Mouse (Mus musculus) 3T3-L1 (cell line): ENCODE data around the gene Lmln.
"Not testable (repeated sequence)": the region's sequence is repeated elsewhere in the genome, so short reads cannot be mapped to it uniquely, and the experiment has no call there.

Experiments used
- DNase-seq: peaks from one replicate; pipeline ENCODE4 v3.0.0-alpha.2; 2015; ENCODE audit warnings: low read depth, low spot score

The Lmln gene

DNA sequence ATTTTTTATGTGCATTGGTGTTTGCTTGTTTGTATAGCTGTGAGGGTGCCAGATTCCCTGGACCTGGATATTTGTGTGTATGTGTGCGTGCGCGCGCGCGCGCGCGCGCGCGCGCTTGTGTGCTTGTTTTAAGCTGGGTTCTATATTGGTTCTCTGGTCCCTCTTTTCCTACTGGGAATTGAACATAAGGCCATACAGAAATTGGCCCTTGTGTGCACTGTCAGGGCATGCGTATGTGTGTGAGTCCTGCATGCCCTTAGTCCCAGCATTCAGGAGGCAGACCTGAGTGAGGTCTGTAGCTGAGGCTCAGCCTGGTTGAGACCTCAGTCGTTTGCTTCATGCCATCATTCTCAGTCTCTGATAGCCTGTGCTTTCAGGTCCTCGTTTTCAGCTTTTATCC, 4.3 kb upstream of the Lmln start:
- DNase-seq = peak; percentile 22

DNA sequence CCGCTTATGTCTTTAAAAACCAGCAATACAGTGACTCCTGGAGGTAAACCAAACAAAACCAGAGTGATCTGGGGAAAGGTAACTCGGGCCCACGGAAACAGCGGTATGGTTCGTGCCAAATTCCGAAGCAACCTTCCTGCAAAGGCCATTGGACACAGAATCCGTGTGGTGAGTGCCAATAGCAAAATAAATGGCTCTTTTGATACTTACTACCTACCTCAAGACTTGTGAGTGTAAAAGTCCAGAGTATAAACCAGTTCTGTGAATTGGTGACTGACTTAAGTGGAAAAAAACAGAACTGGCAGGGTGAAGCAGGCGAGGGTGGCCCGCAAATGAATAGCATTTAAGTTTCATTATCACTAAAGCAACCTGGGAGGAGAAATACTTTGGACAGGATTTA, 3.7 kb upstream of the Lmln start:
- DNase-seq = not testable (repeated sequence)

DNA sequence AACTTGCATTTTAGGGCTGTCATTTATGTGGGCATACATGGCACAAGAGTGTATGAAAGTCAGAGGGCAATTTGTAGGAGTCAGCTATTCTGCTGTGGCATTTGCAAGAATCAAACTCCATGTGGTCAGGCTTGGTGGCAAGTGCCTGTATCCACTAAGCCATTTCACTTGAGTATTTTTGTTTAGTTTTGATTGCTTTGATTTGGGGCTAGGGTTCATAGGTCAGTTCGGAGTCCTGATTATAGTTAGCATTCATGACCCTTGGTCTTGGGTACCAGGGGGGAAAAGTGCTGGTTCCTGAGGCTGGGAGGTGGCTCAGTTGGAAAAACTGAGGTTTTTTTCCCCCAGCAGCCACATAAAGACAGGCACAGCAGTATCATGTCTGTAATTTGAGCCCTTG, 2.9 kb upstream of the Lmln start:
- DNase-seq = no peak

DNA sequence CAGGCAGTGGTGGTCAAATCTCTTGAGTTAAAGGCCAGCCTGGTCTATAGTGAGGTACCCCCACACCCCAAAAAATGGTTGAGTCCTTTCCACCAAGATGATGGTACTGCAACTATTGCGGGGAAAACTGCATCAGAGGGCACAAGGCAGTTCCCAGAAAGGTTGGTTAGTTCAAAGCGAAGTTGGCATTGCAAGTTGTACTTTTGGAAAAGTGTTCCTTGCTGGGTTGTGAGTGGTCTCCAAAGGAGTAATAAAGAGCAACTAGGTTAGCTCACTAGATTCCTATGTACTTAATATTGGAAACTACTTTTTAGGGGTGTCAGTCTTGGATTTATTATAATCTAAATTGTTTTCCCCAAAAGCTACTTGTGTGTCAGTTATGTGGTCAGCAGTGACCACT, 1.4 kb upstream of the Lmln start:
- DNase-seq = peak; percentile 31

DNA sequence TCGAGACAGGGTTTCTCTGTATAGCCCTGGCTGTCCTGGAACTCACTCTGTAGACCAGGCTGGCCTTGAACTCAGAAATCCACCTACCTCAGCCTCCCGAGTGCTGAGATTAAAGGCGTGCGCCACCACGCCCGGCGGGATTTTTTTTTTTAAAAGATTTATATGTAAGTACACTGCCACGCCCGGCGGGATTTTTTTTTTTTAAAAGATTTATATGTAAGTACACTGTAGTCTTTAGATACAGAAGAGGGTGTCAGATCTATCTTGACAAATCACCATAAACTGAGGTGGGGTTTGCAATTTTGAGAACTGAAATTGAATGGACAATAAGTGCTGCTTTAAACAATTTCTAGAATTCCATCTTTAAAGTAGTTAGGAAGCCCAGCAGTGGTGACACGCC, 921 bp upstream of the Lmln start:
- DNase-seq = no peak

DNA sequence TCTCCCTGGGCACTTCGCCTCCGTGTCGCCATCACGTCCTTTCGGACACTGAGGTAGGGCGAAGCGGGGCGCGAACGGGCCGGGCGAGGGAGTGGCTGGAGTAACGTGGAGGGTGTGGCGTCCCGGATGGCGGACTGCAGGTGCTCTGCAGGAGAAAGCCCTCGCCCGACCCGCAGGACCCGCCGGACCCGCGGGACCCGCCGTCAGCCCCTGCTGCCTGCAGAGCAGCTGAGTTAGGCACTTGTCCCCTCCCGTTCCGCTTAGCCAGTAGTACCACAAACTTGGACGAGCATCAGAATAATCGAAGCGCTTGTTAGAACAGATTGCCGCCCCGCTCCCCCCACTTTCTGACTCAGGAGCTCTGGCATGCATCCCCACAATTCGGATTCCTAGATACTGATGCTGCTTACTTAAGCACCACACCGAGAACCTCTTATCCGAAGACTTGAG, 386 bp downstream of the Lmln start:
- DNase-seq = peak; percentile 79

DNA sequence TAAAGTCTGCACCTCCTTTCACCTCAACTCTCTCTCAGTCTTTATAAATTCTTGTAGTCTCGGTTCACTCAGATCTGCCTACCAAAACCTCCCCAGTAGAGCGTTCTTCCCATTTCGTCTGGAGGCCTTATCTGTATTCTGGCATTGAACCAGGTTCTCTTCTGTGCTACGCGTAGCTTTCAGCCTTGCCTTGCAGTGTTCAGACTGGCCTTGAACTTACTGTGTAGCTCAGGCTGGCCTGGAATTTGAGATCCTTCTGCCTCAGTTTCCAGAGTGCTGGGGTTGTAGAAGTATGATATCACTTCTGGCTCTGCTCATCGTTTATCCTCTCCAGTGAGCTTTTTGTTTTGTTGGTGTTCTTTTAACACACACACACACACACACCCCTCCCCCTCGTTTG, 946 bp downstream of the Lmln start:
- no peak for DNase-seq

DNA sequence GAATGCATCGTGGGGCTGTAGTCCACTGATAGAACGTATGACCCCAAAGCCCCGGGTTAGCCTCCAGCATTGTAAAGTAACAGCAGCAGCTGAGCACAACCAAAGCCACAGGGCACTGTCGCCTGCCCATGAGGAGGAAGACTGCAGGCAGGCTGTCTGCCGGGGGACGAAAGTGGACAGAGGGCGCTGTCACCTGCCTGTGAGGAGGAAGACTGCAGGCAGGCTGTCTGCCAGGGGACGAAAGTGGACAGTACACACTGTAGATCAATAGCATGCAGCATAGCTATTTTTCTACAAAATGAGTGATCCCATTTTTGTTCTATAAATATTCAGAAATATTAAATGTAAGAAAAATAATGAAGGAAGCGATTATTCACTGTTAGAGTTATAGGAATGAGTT, 2.3 kb downstream of the Lmln start:
- DNase-seq = no peak

DNA sequence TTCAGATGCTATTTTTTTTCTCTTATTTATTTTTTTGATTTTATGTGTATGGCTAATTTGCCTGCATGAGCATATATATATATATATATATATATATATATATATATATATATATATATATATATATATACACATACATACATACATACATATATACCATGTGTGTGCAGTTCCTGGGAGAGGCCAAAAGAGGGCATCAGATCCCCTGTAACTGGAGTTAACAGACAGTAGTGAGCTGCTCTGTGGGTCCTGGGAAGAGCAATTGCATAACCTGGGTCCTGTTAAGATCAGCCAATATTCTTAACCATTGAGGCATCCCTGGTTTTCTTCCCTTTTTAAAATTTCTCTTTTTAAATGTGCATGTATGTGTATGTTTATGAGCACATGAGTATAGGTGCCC, 8.6 kb downstream of the Lmln start:
- no peak for DNase-seq

DNA sequence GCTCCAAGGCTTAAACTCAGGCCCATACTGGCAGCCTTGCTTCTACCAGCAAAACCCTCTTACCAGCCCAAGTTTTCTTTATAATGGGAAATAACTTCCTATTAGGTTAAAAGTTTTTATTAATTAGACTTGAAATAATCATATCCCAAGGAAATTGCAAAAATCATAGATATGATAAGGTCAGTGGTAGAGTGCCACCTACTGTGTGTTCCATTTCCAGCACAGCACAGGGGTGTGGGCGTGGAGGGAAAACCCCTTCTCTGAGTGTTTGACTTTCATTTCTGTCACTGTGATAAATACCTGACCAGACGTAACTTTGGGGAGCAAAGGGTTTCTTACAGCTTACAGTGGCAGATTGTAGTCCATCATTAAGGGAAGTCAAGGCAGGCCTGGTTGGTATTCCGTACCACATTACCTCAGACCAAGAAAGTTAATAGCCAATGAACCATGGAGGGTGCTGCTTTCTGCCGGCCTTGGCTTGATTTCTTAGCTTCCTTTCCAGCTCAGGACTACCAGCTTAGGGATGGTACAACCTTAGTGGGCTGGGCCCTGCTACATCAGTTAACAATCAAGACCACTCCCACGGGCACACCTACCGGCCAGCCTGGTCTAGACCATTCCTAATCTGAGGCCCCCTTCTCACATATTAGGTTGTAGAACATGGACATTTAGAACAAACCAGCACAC, 10.7 kb downstream of the Lmln start:
- no peak for DNase-seq

DNA sequence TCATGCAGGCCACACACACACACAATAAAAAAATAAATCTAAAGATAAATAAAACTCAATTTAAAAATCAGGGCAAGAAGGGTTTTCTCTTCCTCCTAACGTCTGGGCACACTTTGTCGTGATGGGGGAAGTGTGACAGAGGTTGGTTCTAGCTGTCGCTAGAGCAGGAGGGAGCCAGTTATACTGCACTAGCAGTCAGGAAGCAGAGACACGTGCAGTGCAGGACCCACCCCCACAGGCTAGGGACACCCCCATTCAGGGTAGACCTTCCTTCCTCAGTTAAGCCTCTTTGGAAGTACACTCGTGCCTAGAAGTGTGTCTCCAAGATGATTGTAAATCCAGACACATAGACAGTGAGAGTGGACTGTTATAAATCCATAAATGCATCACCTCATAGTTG, 12.6 kb downstream of the Lmln start:
- DNase-seq = no peak

DNA sequence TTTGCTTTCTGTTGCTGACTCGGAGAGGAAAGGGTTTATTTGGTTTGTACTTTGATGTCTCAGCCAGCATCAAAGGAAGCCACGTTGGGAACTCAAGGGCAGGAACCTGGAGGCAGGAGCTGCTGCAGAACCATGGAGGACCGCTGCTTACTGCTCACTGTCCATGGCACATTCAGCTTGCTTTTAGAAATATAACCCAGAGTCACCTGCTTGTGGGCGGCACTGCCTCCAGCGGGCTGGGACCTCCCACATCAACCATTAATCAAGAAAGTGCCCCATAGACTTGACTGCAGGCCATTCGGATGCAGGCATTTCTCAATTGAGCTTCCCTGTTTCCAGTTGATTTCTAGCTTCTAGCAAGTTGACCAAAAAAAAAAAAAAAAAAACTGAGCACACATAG, 13.8 kb downstream of the Lmln start:
- DNase-seq = no peak

DNA sequence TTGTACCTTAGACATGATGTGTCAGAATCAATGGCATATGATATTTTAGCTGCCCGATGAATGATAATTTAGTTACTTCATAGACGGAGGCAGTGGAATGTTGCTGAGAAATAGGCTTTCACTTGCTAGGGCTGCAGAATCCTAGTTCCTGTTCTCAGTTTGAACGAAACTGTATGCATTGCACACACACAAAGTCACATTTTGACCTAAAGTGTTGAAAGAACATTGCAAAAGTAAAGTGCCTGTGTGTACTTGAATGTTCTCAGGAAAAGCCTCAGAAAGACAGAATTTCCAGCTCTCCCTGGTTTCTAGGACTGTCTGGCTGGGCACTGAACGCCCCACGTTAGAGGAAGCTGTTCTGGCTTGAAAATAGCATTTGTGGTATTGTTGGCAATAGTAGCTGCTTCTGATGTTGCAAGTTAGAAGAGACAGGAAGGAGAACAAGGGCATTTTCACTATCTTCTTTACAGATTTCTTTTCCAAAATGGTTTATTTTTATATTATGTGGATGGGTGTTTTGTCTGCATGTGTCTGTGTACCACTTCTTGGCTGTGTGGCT, 14.8 kb downstream of the Lmln start:
- DNase-seq = no peak

DNA sequence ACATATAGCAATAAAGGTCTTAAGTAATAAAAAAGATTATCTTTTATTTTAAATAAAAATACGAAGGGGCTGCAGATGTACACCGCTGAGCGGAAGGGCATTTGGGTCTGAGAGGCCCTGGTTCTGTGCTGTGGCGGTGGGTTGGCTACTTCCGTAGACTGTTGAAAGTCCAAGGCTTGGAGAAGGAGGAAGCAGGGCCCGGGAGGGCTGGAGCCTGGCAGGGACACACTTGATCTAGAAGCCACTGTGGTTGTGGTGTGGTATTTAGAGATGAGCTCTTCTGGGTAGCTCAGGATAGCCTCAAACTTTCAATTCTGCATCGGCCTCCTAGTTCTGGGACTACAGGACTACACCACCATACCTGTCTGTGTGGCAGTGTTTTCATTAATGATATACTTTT, 17.7 kb downstream of the Lmln start:
- no peak for DNase-seq

DNA sequence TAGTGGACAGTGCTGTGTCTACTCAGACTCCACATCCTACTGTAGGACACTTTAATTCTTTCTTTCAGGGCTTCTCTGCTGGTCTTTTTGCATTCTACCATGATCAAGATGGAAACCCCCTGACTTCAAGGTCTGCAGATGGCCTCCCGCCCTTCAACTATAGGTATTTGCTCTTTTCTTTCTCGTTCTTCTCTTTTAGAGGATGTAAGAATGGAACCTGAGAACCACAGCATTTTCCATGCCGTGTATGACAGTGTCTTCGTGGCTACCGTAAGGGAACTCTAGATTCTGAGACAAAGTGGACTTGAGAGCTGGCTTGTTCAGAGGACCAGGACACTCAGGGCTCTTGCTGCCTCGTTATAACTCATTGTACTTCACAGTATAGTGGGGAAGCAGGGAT, 20.6 kb downstream of the Lmln start:
- no peak for DNase-seq

DNA sequence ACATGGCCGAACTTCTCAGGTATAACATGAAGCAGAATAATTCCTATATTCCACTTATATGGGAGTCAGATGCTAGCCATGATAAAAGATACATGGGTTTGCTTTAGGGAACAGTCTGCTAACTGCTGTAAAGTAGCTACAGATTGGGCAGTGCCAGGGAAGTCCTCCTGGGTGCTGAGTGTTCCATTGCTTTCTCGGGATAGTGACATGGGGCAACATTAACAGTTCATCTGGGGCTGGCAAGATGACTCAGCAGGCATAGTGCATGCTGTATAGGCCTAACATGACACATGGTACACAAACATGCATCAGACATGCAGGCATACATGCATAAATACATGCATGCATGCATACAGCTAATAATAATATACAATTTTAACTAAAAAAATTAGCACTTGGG, 21.7 kb downstream of the Lmln start:
- no peak for DNase-seq

DNA sequence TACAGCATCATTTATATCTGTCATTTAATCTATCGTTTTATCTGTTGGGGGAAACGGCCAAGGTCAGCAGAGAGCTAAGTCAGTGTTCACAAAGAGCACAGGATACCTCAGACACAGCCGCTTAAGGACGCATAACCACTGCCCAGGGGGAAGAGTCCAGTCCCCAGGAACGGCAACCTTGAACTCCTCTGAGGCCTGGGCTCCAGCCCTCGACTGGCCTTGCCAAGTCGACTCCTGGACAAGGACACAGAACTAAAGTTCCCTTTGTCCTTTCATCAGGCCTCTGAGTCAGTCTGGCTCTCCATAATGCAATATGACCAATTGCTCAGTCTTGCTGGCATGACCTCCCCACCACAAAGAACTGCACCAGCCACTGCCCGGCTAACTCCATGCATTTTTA, 23.3 kb downstream of the Lmln start:
- peak; percentile 26 for DNase-seq

DNA sequence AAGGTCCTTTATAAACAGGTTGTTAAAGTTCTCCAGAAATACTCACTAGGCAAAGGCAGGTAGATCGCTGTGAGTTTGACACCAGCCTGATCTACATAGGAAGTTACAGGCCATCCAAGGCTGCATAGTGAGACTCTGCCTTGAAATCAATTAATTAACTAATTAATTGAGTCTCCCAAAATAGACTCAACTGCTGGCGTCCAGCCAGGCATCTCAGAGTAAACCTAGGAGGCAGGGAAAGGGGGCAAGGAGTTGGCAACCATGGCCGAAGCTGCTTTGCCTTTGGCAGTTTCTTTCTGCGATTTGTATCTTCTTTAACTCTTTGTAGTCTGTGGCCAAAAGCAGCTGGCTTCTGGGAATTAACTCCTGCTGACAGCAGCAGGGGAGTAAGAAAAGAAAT, 51.4 kb downstream of the Lmln start:
- DNase-seq = no peak

DNA sequence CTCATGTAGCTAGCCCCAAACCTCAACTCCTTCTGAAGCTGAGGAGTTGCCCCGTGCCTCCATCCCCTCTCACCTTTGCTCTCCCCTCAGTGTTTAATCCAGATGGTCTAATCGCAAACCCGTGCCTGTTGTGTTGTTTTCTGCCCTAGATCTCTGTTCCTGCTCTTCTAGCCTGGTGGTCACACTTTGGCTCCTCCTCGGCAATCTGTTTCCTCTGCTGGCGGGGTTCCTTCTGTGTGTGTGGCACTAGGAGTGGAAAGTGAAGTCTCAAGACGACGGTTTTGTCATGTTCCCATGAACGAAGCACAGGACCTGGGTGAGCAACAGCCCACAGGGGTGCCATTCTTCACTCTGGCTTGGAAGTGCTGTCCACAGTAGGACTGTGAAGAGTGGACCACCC, 61.1 kb downstream of the Lmln start:
- DNase-seq = no peak

DNA sequence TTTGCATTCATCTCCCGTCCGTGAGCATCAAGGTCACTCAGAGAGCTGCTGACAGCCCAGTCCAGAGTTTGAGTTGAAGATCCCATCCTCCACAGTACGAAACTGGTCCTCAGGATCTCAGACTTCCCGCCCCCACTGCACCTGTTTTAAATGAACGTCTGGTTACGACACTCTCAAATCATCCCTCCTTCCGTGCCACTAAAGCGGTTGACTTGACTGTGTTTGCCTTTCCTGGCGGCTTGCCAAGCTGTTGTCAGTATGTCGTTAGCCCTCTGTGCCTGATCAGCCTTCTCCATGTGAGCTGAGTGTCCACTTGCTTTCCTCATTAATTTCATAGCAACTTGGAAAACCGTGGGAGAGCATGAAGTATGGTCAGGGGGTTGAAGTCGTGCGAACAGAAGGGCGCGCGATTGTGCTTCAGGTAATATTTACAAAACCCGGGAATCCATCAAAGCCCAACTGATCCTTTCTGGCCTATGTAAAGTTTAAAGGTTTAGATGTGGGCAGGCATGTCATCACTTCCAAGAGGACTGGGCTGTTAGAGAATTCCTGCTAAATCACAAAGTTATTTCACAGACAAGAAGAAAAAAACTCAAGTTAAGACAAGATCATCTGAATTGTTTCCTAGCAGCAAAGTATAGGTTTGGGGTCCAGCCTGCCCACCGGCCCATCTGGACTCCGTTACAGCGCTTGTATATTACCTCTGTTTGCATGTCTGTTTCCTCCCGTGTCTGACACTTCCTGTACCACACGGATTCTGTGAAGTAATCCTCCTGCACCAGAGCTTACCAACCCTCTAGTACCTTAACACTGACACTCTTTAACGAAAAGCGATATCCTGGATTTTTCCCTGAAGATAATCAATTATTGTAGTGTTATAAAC, 61.9 kb downstream of the Lmln start:
- DNase-seq = no peak

DNA sequence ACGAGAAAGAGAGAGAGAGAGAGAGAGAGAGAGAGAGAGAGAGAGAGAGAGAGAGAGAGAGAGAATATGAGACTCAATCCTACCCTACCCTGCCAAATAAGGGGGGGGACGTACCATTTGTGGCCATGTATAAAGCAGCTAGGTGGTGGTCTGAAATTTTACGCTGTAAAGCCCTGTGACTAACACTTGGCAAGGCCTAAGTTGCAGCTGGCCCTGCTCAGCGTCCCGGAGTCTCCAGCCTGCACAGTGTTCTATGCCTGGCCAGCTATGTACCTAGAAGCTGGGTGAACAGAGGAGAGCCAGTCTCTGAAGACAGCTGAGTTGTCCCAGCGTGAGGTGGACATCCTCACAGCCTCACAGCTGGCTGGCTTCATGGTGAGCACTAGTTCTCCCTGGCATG, 64.7 kb downstream of the Lmln start:
- DNase-seq = no peak

DNA sequence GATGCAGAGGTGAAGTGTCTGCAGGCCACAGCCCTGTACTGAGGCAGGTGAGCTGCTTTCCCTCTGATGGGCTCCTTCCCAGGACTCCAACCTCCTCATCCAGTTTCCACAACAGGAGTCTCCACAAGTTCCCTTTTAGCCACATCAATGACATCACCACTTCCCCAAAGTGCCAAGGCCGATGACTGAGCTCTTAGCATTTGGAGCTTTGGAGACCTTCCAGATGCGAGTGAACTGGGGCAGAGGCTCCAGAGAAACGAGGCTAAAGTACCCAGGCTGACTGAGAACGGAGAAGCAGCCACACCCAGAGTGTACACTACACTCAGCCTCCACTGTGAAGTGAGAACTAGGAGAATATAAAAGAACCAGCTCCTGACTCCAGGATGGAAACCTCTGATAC, 68.4 kb downstream of the Lmln start:
- peak; percentile 61 for DNase-seq

DNA sequence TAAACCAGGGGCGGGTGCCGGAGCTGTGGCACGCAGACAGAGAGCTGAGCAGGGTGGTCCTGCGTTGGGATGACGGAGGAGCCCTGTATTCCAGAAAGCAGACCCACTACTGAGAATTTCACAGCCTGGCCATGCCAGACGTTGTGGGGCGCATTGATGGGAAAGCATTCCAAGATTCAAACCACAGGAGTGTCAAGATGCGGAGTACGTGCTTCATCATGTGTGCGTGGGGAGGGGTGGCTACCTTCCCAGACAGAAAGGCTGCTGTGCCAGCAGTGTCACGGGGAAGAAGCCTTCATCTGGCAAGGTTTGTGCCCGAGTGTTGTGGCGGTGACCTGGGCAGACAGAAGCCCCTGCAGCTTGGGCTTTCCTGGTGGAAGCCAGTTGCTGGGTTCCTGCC, 70.9 kb downstream of the Lmln start:
- no peak for DNase-seq
